Mouse (Mus musculus): ENCODE measurements around the gene Rapgef1.

- TF ChIP-seq GATA1 (IDR thresholded peaks at IDR 0.05; ENCODE audit: borderline replicate concordance, low read length) (no peak), CTCF (IDR thresholded peaks at IDR 0.05; ENCODE audit: low read depth, low read length) (no peak), TAL1 (conservative IDR thresholded peaks at IDR 0.05; ENCODE audit: low read depth, low read length) (no peak), POLR2AphosphoS5 (IDR thresholded peaks at IDR 0.05; ENCODE audit: insufficient replicate concordance, low read depth, low read length) (no peak), GATA2 (IDR thresholded peaks at IDR 0.05; ENCODE audit: borderline replicate concordance, low read depth, low read length) (no peak)
Observed at GRCm38 (mm10) chr2:29737209-29737925, 117.8 kb downstream of the Rapgef1 start.

Data from G1E (cell line).